Mouse (Mus musculus): Measurements from ENCODE around the gene Dnmt1.

DNA sequence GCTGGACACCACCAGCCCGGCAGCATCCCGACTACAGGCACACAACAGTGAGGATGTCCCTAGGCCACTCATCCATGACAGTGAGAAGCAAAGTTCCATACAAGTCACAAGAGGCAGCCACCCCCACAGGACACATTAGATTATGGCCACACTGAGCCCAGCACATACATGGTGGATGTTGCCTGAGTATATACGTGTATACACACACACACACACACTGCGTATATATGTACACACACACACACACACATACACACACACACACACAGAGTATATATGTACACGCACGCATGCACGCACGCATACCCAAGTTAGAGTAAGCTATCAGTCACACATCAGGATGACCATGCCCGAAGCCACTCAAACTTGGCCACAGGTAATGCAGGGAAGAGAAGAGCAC, 64.3 kb downstream of the Dnmt1 start:
- TF ChIP-seq CTCF (IDR thresholded peaks at IDR 0.05; ENCODE audit: low read depth, low read length) (no peak), TAL1 (conservative IDR thresholded peaks at IDR 0.05; ENCODE audit: low read depth, low read length) (no peak), POLR2AphosphoS5 (IDR thresholded peaks at IDR 0.05; ENCODE audit: insufficient replicate concordance, low read depth, low read length) (no peak)

Data from G1E (cell line).